Mouse (Mus musculus) duodenum, adult 2 months (tissue): ENCODE measurements around the gene Slc25a11. TPM values are rescaled to one million over a fixed set of nuclear protein-coding genes. Genes with fewer than 3 reads are reported as not detected.

Experiments used
- polyA plus RNA-seq: library from polyadenylated mRNA; depleted of rRNA; stranded (reverse); fragments of >200 nt; gene quantifications from 2 replicates; pipeline ENCODE4 v1.2.3, GENCODE M21; 2012; ENCODE audit warnings: low replicate concordance; rRNA removed

Slc25a11 gene
- polyA plus RNA-seq: 108 and 218 TPM in 2 replicates

GRCm38 (mm10) chr11:70646691-70647650 lies at the start of gene Slc25a11, which contains the start of gene Rnf167:
Gene Slc25a11 (minus strand): TSS chr11:70647479.
Gene Rnf167 (plus strand): TSS chr11:70647235.

GRCm38 (mm10) chr11:70687601-70688199 lies 40.4 kb upstream of the Slc25a11 start, which contains the start of gene Camta2:
Gene Camta2 (minus strand): TSS chr11:70688105.

GRCm38 (mm10) chr11:70668771-70669505 lies 21.7 kb upstream of the Slc25a11 start, which contains the start of gene Spag7:
Gene Spag7 (minus strand): TSS chr11:70669416.

DNA sequence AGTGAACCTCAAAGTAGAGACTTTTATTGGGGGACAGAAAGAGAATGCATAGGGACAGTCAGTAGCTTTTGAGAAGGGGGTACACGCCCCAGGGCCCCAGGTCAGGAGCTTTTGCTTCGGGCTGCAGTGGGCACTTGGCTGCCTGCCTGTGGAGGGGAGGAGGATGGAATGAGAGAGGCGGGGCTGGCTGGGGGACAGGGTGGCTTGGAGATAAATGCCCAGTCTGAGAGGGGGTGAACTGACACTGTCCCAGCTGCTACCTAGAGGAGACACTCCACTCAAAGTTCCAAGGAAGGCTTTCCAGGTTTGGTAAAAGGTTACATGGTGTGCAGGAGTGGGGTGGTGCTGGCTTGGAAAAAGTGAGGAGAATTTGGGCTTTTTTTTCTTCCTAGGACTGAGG lies 9.7 kb upstream of the Slc25a11 start, which contains the start of gene Eno3:
Gene Eno3, plus strand, starts transcription at position 239 of the 400 bp plus-strand sequence.

DNA sequence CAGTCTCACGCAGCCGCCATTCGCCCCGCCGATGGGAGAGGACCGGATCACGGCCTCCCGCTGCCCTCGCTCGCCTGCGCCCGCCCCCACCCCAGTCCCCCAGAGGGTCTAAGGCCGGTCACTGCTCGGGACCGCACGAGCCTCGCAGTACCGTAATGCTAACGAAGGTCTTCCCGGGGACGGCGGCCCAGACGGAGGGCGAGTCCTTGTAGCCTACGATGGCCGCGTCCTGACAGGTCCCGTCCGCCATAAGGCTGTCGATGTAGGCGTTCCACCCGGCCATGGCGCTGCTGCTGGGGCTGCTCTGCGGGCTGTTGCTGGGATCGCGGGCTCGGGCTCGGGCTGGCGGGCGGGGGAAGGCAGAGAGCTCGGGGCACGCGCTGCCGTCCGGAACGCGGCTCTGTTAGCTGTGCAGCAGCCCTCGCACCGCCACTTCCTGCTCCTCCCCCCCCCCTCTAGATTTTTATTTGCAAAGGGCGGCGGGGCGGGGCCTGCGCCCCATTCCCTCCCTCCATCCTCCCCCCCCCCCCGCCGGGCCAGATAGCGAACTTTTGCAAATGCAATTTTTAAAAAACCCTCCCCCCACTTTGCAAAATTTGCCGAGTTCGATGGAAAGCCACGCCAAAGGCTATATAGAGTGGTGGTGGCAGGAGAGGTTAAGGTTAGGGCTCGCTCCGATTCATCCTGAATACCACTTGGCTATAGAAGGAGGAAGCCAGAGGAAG lies 7.1 kb upstream of the Slc25a11 start, which contains the start of gene Pfn1:
Gene Pfn1, minus strand, starts transcription at position 447 of the 725 bp plus-strand sequence.

DNA sequence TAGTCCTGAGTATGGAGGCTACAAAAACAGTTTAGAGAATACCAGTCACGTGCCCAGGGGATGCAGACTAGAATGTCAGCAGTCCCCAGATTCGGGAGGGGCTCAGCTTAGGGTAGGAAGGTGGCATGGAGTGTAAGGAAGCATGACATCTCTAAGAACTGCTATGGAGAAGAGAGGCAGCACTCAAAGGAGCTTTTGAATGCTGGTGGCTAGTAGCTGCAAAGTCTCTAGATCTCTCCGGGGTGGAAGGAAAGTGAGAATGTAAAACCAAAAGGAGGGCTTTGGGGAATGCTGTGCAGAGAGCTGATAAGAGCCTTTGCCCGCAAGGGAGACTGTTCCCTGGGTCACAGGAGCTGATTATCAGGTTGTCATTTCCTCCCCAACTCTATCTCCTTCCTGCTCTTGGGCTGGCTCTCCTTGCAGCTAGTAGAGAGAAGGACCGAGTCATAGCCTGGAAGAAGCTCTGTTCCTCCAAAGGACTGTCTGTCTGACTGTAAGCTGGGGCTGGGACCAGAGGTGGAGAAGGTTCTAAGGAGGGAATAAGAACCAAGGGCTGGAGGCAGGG lies 8.5 kb downstream of the Slc25a11 start, which contains the start of gene Gp1ba:
Gene Gp1ba, plus strand, starts transcription at position 409 of the 565 bp plus-strand sequence.

GRCm38 (mm10) chr11:70619101-70619500 lies 28.2 kb downstream of the Slc25a11 start, which contains the start of gene Chrne:
Gene Chrne (minus strand): TSS chr11:70619216.

DNA sequence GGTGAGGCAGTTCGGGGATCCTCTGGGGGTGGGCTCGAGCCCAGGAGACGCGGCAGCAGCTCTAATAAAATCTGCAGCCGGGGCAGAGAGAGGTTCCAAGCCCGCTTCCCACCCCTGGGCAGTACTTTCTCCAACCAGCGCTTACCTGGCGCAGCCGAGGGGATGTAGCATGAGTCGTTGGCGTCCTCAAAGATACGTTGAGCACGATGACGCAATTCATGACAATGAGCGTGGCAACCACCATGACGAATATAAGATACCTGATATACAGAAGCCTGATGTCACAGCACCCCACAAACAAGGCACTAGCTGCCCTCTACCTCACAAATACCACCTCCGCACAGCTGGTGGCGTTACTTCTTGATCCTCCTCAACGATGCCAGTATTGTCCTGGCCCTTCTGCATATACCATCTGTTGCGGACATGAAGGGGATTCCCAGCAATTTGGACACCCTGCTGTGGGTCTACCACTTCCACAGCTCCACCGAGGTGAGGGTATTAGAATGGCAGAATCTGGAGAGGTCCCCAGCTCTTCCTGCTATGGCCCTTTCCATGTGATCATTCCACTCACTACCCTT lies 31.7 kb downstream of the Slc25a11 start, which contains the start of gene 4930544D05Rik:
Gene 4930544D05Rik, plus strand, starts transcription at position 333 of the 578 bp plus-strand sequence.

Other genes starting within 250 kb of the Slc25a11 start
- 10.6 and 16.6 TPM in 2 replicates for gene Pelp1, start 237.4 kb downstream of the Slc25a11 start, polyA plus RNA-seq
- gene Arrb2, start 214.8 kb downstream of the Slc25a11 start, polyA plus RNA-seq: 15.9 and 26.1 TPM in 2 replicates
- 11.7 and 19.4 TPM in 2 replicates for gene Med11, start 195.6 kb downstream of the Slc25a11 start, polyA plus RNA-seq
- gene Zmynd15, start 188.0 kb downstream of the Slc25a11 start, polyA plus RNA-seq: 4.5 and 7.0 TPM in 2 replicates
- 19.4 and 41.0 TPM in 2 replicates for gene Cxcl16, start 187.5 kb downstream of the Slc25a11 start, polyA plus RNA-seq
- 330 and 792 TPM in 2 replicates for gene Tm4sf5, start 142.2 kb downstream of the Slc25a11 start, polyA plus RNA-seq
- gene Vmo1, start 132.9 kb downstream of the Slc25a11 start, polyA plus RNA-seq: 0.18 TPM in 1 of 2 replicates, not detected in the other
- 6.6 and 27.0 TPM in 2 replicates for gene Gltpd2, start 128.3 kb downstream of the Slc25a11 start, polyA plus RNA-seq
- gene Psmb6, start 122.1 kb downstream of the Slc25a11 start, polyA plus RNA-seq: 220 and 329 TPM in 2 replicates
- not detected in 2 replicates for gene Gm40193, start 114.5 kb downstream of the Slc25a11 start, polyA plus RNA-seq
- gene Pld2, start 107.4 kb downstream of the Slc25a11 start, polyA plus RNA-seq: 16.7 and 17.7 TPM in 2 replicates
- gene Mink1, start 84.6 kb downstream of the Slc25a11 start, polyA plus RNA-seq: 42.1 and 67.8 TPM in 2 replicates
- gene 4930544D05Rik, start 31.6 kb downstream of the Slc25a11 start, polyA plus RNA-seq: not detected in 2 replicates
- 0.13 TPM in 1 of 2 replicates, not detected in the other for gene Chrne, start 28.3 kb downstream of the Slc25a11 start, polyA plus RNA-seq
- 0.05 TPM in 1 of 2 replicates, not detected in the other for gene Gp1ba, start 8.4 kb downstream of the Slc25a11 start, polyA plus RNA-seq
- gene Rnf167, start 244 bp downstream of the Slc25a11 start, polyA plus RNA-seq: 93.4 and 152 TPM in 2 replicates
- 3,237 and 8,074 TPM in 2 replicates for gene Pfn1, start 7.2 kb upstream of the Slc25a11 start, polyA plus RNA-seq
- 4.4 and 6.7 TPM in 2 replicates for gene Eno3, start 9.7 kb upstream of the Slc25a11 start, polyA plus RNA-seq
- 6.5 and 20.4 TPM in 2 replicates for gene Spag7, start 21.9 kb upstream of the Slc25a11 start, polyA plus RNA-seq
- 51.1 and 76.0 TPM in 2 replicates for gene Camta2, start 40.6 kb upstream of the Slc25a11 start, polyA plus RNA-seq
- gene Inca1, start 52.7 kb upstream of the Slc25a11 start, polyA plus RNA-seq: 0.59 and 2.1 TPM in 2 replicates
- 40.9 and 70.4 TPM in 2 replicates for gene Kif1c, start 53.1 kb upstream of the Slc25a11 start, polyA plus RNA-seq
- gene Zfp3, start 116.7 kb upstream of the Slc25a11 start, polyA plus RNA-seq: 0.83 and 1.2 TPM in 2 replicates
- gene Scimp, start 165.1 kb upstream of the Slc25a11 start, polyA plus RNA-seq: 0.18 and 0.90 TPM in 2 replicates
- gene Rabep1, start 197.3 kb upstream of the Slc25a11 start, polyA plus RNA-seq: 1.6 and 1.9 TPM in 2 replicates